11 mouse cellular contexts compared by ENCODE assay signal in the genomic region with DNA sequence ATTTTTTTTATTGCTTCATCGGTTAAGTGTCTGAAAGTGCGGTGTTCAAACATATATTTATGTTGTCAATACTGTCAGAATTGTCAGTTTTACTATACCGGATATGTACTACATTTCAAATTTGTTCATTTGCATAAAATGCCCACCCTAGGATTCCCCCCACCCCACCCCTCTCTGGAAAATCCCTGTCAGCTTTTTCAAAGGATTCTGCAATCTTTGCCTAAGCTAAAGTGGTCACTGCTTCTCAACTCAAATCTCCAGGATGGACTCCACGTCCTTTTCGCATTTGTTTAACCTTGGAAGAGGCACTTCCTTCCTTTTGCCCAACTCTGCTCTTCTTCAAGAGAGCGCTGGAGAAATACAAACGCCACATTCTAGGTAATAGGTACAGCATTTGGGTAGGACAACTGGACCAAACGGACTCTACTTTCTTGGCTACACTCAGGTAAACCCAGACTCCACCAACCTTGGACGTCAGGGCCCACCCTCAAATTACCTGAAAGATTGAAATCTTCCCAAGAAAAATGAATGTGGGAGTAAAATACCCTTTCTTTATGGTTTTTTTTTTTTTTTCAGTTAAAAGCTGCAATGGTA. TPM values are rescaled to one million over a fixed set of nuclear protein-coding genes. Genes with fewer than 3 reads are reported as not detected.
A peak's percentile ranks its signal among the peaks of the same experiment; 100 is the strongest.
DNase-seq lines count a peak whose midpoint lies in the region; ATAC-seq lines count a peak whose summit lies in the region.
"Had no signal": no experiment of that assay in that cellular context is flagged by ENCODE, and none has a peak within 500 bp of the region (broad histone marks: within the 10 kb centered on the region; RNA-seq: fewer than 3 reads in every experiment).

No protein-coding gene starts in this region.

- no peaks in the 10 kb centered on the region for H3K36me3 ChIP-seq in hindbrain, embryonic 10.5 days
- no peaks in the 10 kb centered on the region for H3K36me3 ChIP-seq in midbrain, embryonic 15.5 days (replicated peaks)
- H3K36me3 ChIP-seq: limb, embryonic 15.5 days had no signal

- peaks cover 54% of the 10 kb centered on the region for H3K4me1 ChIP-seq in hindbrain, embryonic 10.5 days (replicated peaks)
- peaks cover 13% of the 10 kb centered on the region for H3K4me1 ChIP-seq in midbrain, embryonic 15.5 days

- intact Hi-C loops in gastrocnemius, postnatal 14 days (cut with DNase I; ENCODE audit: low total_unique reads), result no loop called here

- peaks cover 79% of the 10 kb centered on the region for H3K27me3 ChIP-seq in hindbrain, embryonic 10.5 days (ENCODE audit: insufficient read depth, poor library complexity, severe bottlenecking)
- H3K27me3 ChIP-seq in midbrain, embryonic 15.5 days (replicated peaks), result peaks cover 17% of the 10 kb centered on the region

- peak overlapping the region; percentile 82 for H3K4me2 ChIP-seq in midbrain, embryonic 15.5 days
- H3K4me2 ChIP-seq: limb, embryonic 15.5 days had no signal

- no peaks in the 10 kb centered on the region for H3K9me3 ChIP-seq in hindbrain, embryonic 10.5 days
- H3K9me3 ChIP-seq in midbrain, embryonic 15.5 days, result no peaks in the 10 kb centered on the region
- H3K9me3 ChIP-seq: limb, embryonic 15.5 days had no signal

- H3K27ac ChIP-seq in hindbrain, embryonic 10.5 days, result no peak overlapping the region
- H3K27ac ChIP-seq in midbrain, embryonic 15.5 days, result peak overlapping the region; percentile 44
- H3K27ac ChIP-seq: limb, embryonic 15.5 days had no signal

- DNase-seq in embryo, embryonic 10.5 days (ENCODE audit: low spot score), result peak; percentile 43
- no peak for DNase-seq in embryo, embryonic 10 days (ENCODE audit: low spot score)
- peak; percentile 20 for DNase-seq in 3T3-L1 (ENCODE audit: low read depth, low spot score)
- DNase-seq in hindbrain, embryonic 10.5 days (ENCODE audit: low spot score), result no peak
- no peak for DNase-seq in gastrocnemius, postnatal 14 days
- no peak for DNase-seq in thymus, postnatal 10 days (ENCODE audit: low spot score in 2 of 2)
- DNase-seq: lung, postnatal 10 days had no signal

- WGBS in hindbrain, embryonic 10.5 days, result 23% methylated on average over 9 of the region's 9 CpGs
- WGBS in midbrain, embryonic 15.5 days, result 11% methylated on average over 9 of the region's 9 CpGs

- no peak overlapping the region for H3K9ac ChIP-seq in midbrain, embryonic 15.5 days
- H3K9ac ChIP-seq: limb, embryonic 15.5 days had no signal

- no peak for ATAC-seq in midbrain, embryonic 15.5 days (replicated peaks)
- ATAC-seq in activated CD4-positive, CD25-positive, alpha-beta regulatory T cell, adult 4 months, result no peak

- peak overlapping the region; percentile 90 for H3K4me3 ChIP-seq in hindbrain, embryonic 10.5 days
- H3K4me3 ChIP-seq in midbrain, embryonic 15.5 days, result peak overlapping the region; percentile 9; the same call in 1 of the 2 replicates
- H3K4me3 ChIP-seq: limb, embryonic 15.5 days; myocyte had no signal

RNA-seq across cellular contexts. Expression of a gene that starts 7.8 kb away (rescaled TPM):
- 61.3 and 91.1 TPM in 2 replicates for polyA plus RNA-seq in hindbrain, embryonic 10.5 days (2016; fragmentation: Nextera tagmentation; extraction: Ambion mirVana)
- polyA plus RNA-seq in midbrain, embryonic 15.5 days (2015; fragmentation: Nextera tagmentation; extraction: Ambion mirVana), result 74.1 and 86.9 TPM in 2 replicates
- total RNA-seq in gastrocnemius, postnatal 14 days (2021), result 1 to 10 TPM; 2.6 to 3.2 TPM
- polyA plus RNA-seq in activated CD4-positive, CD25-positive, alpha-beta regulatory T cell, adult 4 months (2017; shearing (Covaris generic)), result under 1 TPM in 1 of 2 experiments, not detected in 1; 0.26 TPM

Comparison
In these comparisons a context has a peak if more than half of its experiments do, and no peak if none do; other contexts are left out.
1. DNase-seq: peak in embryo, embryonic 10.5 days (single experiment) and 3T3-L1 (single experiment); none in embryo, embryonic 10 days (single experiment), hindbrain, embryonic 10.5 days (single experiment), gastrocnemius, postnatal 14 days (single experiment) and thymus, postnatal 10 days (0 of 2).
2. RNA of a gene that starts 7.8 kb away (polyA plus RNA-seq): 61.3 to 91.1 TPM in hindbrain, embryonic 10.5 days and 74.1 to 86.9 TPM in midbrain, embryonic 15.5 days; 0.26 TPM in activated CD4-positive, CD25-positive, alpha-beta regulatory T cell, adult 4 months; every median in the first group is over 10 times any median in the second.